Comparison of ENCODE assay signal across 8 mouse cellular contexts in genomic region chr2:73893473-73894270, GRCm38 (mm10). TPM values are rescaled to one million over a fixed set of nuclear protein-coding genes. Genes with fewer than 3 reads are reported as not detected.
A peak's percentile ranks its signal among the peaks of the same experiment; 100 is the strongest.
DNase-seq lines count a peak whose midpoint lies in the region; ATAC-seq lines count a peak whose summit lies in the region.

No protein-coding gene starts in this region.

- DNase-seq in cerebellum, adult 11 months: peak; percentile 21
- DNase-seq in cerebellum, postnatal 4 days (ENCODE audit: low spot score in 2 of 2): no peak
- peak; percentile 10 for DNase-seq in retina, postnatal 1 day
- no peak for DNase-seq in retina, embryonic 14.5 days (ENCODE audit: low spot score)
- DNase-seq in ovary, adult 18-20 months (ENCODE audit: low spot score): no peak
- no peak for DNase-seq in kidney, postnatal 10 days

- H3K36me3 ChIP-seq in hindbrain, embryonic 12.5 days: no peaks in the 10 kb centered on the region
- H3K36me3 ChIP-seq in midbrain, embryonic 13.5 days: no peaks in the 10 kb centered on the region

- peak overlapping the region; percentile 52 for H3K4me2 ChIP-seq in hindbrain, embryonic 12.5 days (replicated peaks)
- peak overlapping the region; percentile 58 for H3K4me2 ChIP-seq in midbrain, embryonic 13.5 days (replicated peaks)

- H3K27ac ChIP-seq in hindbrain, embryonic 12.5 days: peak overlapping the region; percentile 91
- peak overlapping the region; percentile 95; the same call in 1 of the 2 replicates for H3K27ac ChIP-seq in midbrain, embryonic 13.5 days

- peak overlapping the region; percentile 73; the same call in 1 of the 2 replicates for H3K9ac ChIP-seq in hindbrain, embryonic 12.5 days
- H3K9ac ChIP-seq in midbrain, embryonic 13.5 days (replicated peaks): peak overlapping the region; percentile 69

- H3K4me1 ChIP-seq in hindbrain, embryonic 12.5 days: peaks cover 11% of the 10 kb centered on the region
- peaks cover 19% of the 10 kb centered on the region for H3K4me1 ChIP-seq in midbrain, embryonic 13.5 days (replicated peaks)

- peak overlapping the region; percentile 82 for H3K4me3 ChIP-seq in hindbrain, embryonic 12.5 days
- H3K4me3 ChIP-seq in midbrain, embryonic 13.5 days (replicated peaks): peak overlapping the region; percentile 91

- H3K9me3 ChIP-seq in hindbrain, embryonic 12.5 days (replicated peaks): no peaks in the 10 kb centered on the region
- no peaks in the 10 kb centered on the region for H3K9me3 ChIP-seq in midbrain, embryonic 13.5 days

- WGBS in hindbrain, embryonic 12.5 days: 67% methylated on average over 22 of the region's 22 CpGs
- 69% methylated on average over 22 of the region's 22 CpGs for WGBS in midbrain, embryonic 13.5 days

- no peaks in the 10 kb centered on the region for H3K27me3 ChIP-seq in hindbrain, embryonic 12.5 days
- H3K27me3 ChIP-seq in midbrain, embryonic 13.5 days: no peaks in the 10 kb centered on the region

- ATAC-seq in hindbrain, embryonic 12.5 days (ENCODE audit: low FRiP score): no peak
- no peak for ATAC-seq in midbrain, embryonic 13.5 days

RNA-seq across cellular contexts. Expression of gene Atf2, which starts 1.2 kb away (rescaled TPM):
- 108 and 114 TPM in 2 replicates for polyA plus RNA-seq in hindbrain, embryonic 12.5 days (2016; fragmentation: Nextera tagmentation; extraction: Ambion mirVana)
- 120 and 124 TPM in 2 replicates for polyA plus RNA-seq in midbrain, embryonic 13.5 days (2015; fragmentation: Nextera tagmentation; extraction: Ambion mirVana)

RNA-seq across cellular contexts. Expression of gene Atp5g3, which starts 17.5 kb away (rescaled TPM):
- 652 and 788 TPM in 2 replicates for polyA plus RNA-seq in hindbrain, embryonic 12.5 days (2016; fragmentation: Nextera tagmentation; extraction: Ambion mirVana)
- 957 and 983 TPM in 2 replicates for polyA plus RNA-seq in midbrain, embryonic 13.5 days (2015; fragmentation: Nextera tagmentation; extraction: Ambion mirVana)

Comparison
In these comparisons a context has a peak if more than half of its experiments do, and no peak if none do; other contexts are left out.
1. DNase-seq: peak in cerebellum, adult 11 months (single experiment) and retina, postnatal 1 day (single experiment); none in cerebellum, postnatal 4 days (0 of 2), retina, embryonic 14.5 days (single experiment), ovary, adult 18-20 months (single experiment) and kidney, postnatal 10 days (single experiment).